Mouse (Mus musculus) liver, embryonic 14.5 days (tissue): Measurements from ENCODE around the gene Klhl2. TPM values are rescaled to one million over a fixed set of nuclear protein-coding genes. Genes with fewer than 3 reads are reported as not detected.

Experiments used
- ATAC-seq: fragments of 200-750 bp; cut with Nextera tagmentation; 2 replicates; pipeline ENCODE4 v1.8.0; 2017; ENCODE audit warnings: moderate number of reproducible peaks, mild to moderate bottlenecking, moderate library complexity; ENCODE audit not compliant: insufficient read depth
- DNase-seq, 3 experiments: peaks; one replicate each; pipeline ENCODE4 v3.0.0-alpha.2; 2012 to 2013; ENCODE audit warnings: low read depth in 3 of 3, low spot score in 3 of 3
- H3K27ac ChIP-seq: fragments of 300-500 bp; sonication (generic); 2 replicates; pipeline ENCODE4 v1.5.1; 2014; ENCODE audit warnings: moderate library complexity, mild to moderate bottlenecking, control low read depth, inconsistent platforms
- H3K27me3 ChIP-seq: fragments of 300-500 bp; sonication (generic); 2 replicates; pipeline ENCODE4 v1.6.1; 2014; ENCODE audit warnings: mild to moderate bottlenecking, low read length, moderate library complexity; ENCODE audit not compliant: control insufficient read depth, insufficient read depth
- H3K36me3 ChIP-seq: fragments of 300-500 bp; sonication (generic); replicated peaks from 2 replicates; pipeline ENCODE4 v1.6.1; 2014; ENCODE audit warnings: low read depth; ENCODE audit not compliant: control insufficient read depth, insufficient read depth
- H3K4me1 ChIP-seq, 2 experiments: fragments of 200-500 bp in 1 of 2; fragments of 300-500 bp in 1 of 2; sonication (generic) in 1 of 2; replicated peaks; 2 replicates each; pipeline ENCODE4 v1.6.1; 2012 to 2014; ENCODE audit warnings: antibody characterized with exemption in 1 of 2, inconsistent platforms in 1 of 2, low read length in 1 of 2; ENCODE audit not compliant: control insufficient read depth in 2 of 2, insufficient read depth in 2 of 2
- H3K4me2 ChIP-seq: fragments of 300-500 bp; sonication (generic); 2 replicates; pipeline ENCODE4 v1.6.1; 2014; ENCODE audit warnings: low read depth, mild to moderate bottlenecking, control low read depth, moderate library complexity
- H3K4me3 ChIP-seq, 2 experiments: fragments of 200-500 bp in 1 of 2; fragments of 300-500 bp in 1 of 2; sonication (generic) in 1 of 2; 2 replicates each; pipeline ENCODE4 v1.5.1; 2012 to 2014; ENCODE audit warnings: low read depth in 2 of 2, low read length in 2 of 2, mild to moderate bottlenecking in 2 of 2, control low read depth in 1 of 2, inconsistent platforms in 1 of 2, moderate library complexity in 1 of 2; ENCODE audit not compliant: insufficient read depth in 1 of 2
- H3K9ac ChIP-seq: fragments of 300-500 bp; sonication (generic); replicated peaks from 2 replicates; pipeline ENCODE4 v1.6.1; 2014; ENCODE audit warnings: mild to moderate bottlenecking, control low read depth, moderate library complexity
- H3K9me3 ChIP-seq: fragments of 300-500 bp; sonication (generic); 2 replicates; pipeline ENCODE4 v1.6.1; 2016; ENCODE audit warnings: low read length, mixed read lengths; ENCODE audit not compliant: control insufficient read depth
- CTCF ChIP-seq: IDR thresholded peaks from 2 replicates; pipeline ENCODE4 v1.5.1; 2016; ENCODE audit warnings: antibody characterized with exemption, low read depth, control low read depth
- EP300 ChIP-seq: IDR thresholded peaks from 2 replicates; pipeline ENCODE4 v1.6.1; 2016; ENCODE audit warnings: antibody characterized with exemption, low read depth
- WGBS: fragments of 180-500 bp; shearing (Covaris S2); extraction: QIAGEN DNeasy Blood & Tissue Kit; methylation state at CpG from one replicate; pipeline ENCODE4 v1.1.7; 2014; ENCODE audit not compliant: insufficient replicate concordance; 5-methylcytosine and 5-hydroxymethylcytosine counted together
- polyA plus RNA-seq, 2 experiments: library from polyadenylated mRNA; depleted of rRNA in 1 of 2; stranded (reverse) in 1 of 2; unstranded in 1 of 2; fragments of >200 nt; fragmentation: Nextera tagmentation in 1 of 2; extraction: Ambion mirVana in 1 of 2; gene quantifications; 2 replicates each; pipeline versions ENCODE4 v1.2.1 to v1.2.3; 2012 to 2014

Gene Klhl2
- polyA plus RNA-seq, 2 experiments: 2.7 to 3.4 TPM

DNA sequence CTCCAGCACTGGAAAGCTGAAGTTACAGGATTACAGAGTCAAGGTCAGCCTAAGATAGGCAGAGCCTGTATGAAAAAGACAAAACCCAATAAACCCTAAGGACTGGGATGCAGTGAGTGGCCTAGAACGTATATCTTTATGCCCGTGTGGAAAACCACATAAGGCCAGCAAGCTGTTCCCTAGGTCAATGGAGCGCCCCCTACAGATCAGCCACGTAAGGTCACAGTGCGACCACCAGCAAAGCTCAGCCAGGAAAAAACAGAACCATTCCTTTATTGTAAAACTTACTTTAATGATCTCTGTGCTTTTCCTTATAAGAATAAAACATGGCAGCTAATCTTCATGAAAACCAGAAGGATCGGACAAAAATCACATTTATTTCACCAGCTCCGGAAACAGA lies 131.9 kb downstream of the Klhl2 start:
- Histone ChIP-seq H3K27ac (no peak overlapping the region), H3K9ac (no peak overlapping the region), H3K27me3 (no peaks in the 10 kb centered on the region), H3K4me2 (no peak overlapping the region), H3K36me3 (no peaks in the 10 kb centered on the region; the same call in 1 of the 2 replicates), H3K4me1 (no peaks in the 10 kb centered on the region), H3K9me3 (no peaks in the 10 kb centered on the region), H3K4me3 (no peak overlapping the region)
- DNase-seq: no peak
- WGBS: 74% methylated on average over 7 of the region's 7 CpGs
- no peak for ATAC-seq
- TF ChIP-seq EP300 (no peak), CTCF (peak; percentile 31)

DNA sequence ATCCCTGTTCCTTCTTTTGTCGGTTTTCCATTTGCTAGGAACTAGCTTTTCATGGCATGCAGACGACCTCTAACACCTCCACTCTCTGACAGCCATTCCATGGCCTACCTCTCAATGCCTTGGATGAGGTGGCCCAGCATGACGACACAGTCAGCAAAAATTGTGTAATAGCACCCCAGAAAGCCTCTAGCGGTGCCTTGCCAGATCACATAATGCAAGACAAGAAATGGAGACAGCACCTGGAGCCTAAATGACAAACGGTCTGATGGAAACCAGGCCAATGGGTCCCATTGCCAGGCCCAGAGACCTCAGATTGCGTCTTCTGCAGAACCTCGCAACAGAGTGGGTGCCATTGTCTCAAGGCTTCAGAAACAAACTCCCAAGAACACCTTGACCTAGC lies 137.3 kb downstream of the Klhl2 start:
- Histone ChIP-seq H3K4me2 (no peak overlapping the region), H3K36me3 (no peaks in the 10 kb centered on the region), H3K4me1 (no peaks in the 10 kb centered on the region), H3K27ac (no peak overlapping the region), H3K27me3 (no peaks in the 10 kb centered on the region), H3K9me3 (no peaks in the 10 kb centered on the region), H3K9ac (no peak overlapping the region), H3K4me3 (no peak overlapping the region)
- ATAC-seq: no peak
- TF ChIP-seq CTCF: no peak
- WGBS: 62% methylated on average over 7 of the region's 7 CpGs
- DNase-seq: no peak

DNA sequence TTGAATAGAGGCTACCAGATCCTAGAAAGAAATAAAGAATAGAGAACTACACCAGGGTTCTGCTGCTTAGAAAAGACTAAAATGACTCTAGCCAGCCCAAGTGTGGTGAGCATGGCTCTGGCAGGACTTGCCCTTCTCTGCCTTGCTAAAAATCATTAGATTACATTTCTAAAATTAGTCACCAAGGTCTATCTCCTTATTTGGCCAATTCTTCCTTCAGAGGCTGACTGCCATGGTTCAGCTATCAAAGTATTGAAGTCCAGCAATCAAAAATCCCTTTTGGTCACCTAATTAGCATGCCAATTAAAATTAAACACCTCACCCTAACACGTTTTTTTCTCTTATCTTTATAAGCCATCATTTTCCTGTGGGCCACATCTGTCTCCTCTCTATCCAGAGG lies 138.3 kb downstream of the Klhl2 start:
- no peak overlapping the region for H3K4me3 ChIP-seq
- TF ChIP-seq CTCF: no peak
- WGBS: 7% methylated on average over 1 of the region's 1 CpGs
- no peaks in the 10 kb centered on the region for H3K27me3 ChIP-seq
- no peaks in the 10 kb centered on the region for H3K36me3 ChIP-seq
- no peak for ATAC-seq
- no peaks in the 10 kb centered on the region for H3K4me1 ChIP-seq
- H3K9me3 ChIP-seq: no peaks in the 10 kb centered on the region
- H3K4me2 ChIP-seq: no peak overlapping the region
- no peak overlapping the region for H3K27ac ChIP-seq
- H3K9ac ChIP-seq: no peak overlapping the region
- no peak for DNase-seq

DNA sequence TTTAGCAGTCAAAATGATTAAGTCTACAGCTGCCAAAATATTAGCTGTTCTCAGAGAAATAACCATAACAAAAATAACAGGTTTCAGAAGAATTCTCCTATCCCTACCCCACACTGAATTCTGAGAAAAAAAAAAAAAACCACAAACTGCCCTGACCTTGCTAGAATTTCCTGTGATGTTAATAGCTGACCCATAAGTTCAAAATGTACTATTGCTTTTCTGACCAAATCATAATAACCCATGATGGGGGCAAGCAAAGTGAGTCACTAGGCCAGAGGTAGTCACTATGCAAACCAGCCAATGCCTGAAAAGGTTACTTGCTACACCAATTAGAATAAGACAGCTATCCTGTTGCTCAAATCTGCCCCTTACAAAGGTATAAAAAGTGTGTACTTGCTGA lies 142.3 kb downstream of the Klhl2 start:
- DNase-seq (no peak), ATAC-seq (no peak)
- Histone ChIP-seq H3K27ac (no peak overlapping the region), H3K4me3 (no peak overlapping the region), H3K9ac (no peak overlapping the region), H3K27me3 (no peaks in the 10 kb centered on the region), H3K36me3 (no peaks in the 10 kb centered on the region), H3K4me2 (no peak overlapping the region), H3K4me1 (no peaks in the 10 kb centered on the region), H3K9me3 (no peaks in the 10 kb centered on the region)
- TF ChIP-seq EP300 (no peak), CTCF (no peak)

DNA sequence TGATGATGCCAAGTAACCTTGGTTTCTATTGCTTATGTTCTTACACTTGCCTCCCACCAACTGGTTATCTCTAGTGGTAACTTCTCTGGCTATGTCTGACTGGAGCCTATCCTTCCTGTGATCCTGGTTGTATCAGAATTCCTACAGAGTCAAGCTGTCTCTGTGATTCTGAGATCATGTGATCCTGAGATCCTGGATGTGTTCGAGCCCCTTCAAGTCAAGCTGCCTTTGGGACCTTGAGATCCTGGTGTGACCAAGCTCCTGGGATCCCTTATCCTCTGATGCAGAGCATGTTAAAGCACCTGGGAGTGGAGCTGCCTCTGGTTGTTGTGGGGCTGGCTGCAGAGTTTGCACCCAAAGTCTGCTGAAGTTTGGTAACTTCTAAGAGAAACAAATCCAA lies 146.6 kb downstream of the Klhl2 start:
- H3K36me3 ChIP-seq: no peaks in the 10 kb centered on the region
- H3K4me1 ChIP-seq: no peaks in the 10 kb centered on the region
- no peak for ATAC-seq
- DNase-seq: no peak
- no peak for TF ChIP-seq EP300
- TF ChIP-seq CTCF: no peak
- no peak overlapping the region for H3K4me3 ChIP-seq
- no peak overlapping the region for H3K9ac ChIP-seq
- 36% methylated on average over 1 of the region's 1 CpGs for WGBS
- H3K27me3 ChIP-seq: no peaks in the 10 kb centered on the region
- no peak overlapping the region for H3K4me2 ChIP-seq
- H3K9me3 ChIP-seq: no peaks in the 10 kb centered on the region
- no peak overlapping the region for H3K27ac ChIP-seq
